Mouse (Mus musculus) kidney, adult 2 months (tissue): ENCODE results near the gene Clpp. TPM values are rescaled to one million over a fixed set of nuclear protein-coding genes. Genes with fewer than 3 reads are reported as not detected.

Experiments
- DNase-seq: peaks from one replicate; pipeline ENCODE4 v3.0.0; 2021
- H3K27ac ChIP-seq: fragments of 200-500 bp; 2 replicates; pipeline ENCODE4 v1.5.1; 2012; ENCODE audit warnings: low read depth, low read length, control low read depth, inconsistent platforms; ENCODE audit not compliant: insufficient read depth
- H3K27me3 ChIP-seq: fragments of 200-500 bp; replicated peaks from 2 replicates; pipeline ENCODE4 v1.6.1; 2012; ENCODE audit warnings: mild to moderate bottlenecking, moderate library complexity, low read length, inconsistent platforms; ENCODE audit not compliant: control insufficient read depth, insufficient read depth
- H3K36me3 ChIP-seq: fragments of 200-500 bp; 2 replicates; pipeline ENCODE4 v1.6.1; 2012; ENCODE audit warnings: mild to moderate bottlenecking, moderate library complexity, low read length, inconsistent platforms; ENCODE audit not compliant: control insufficient read depth, insufficient read depth
- H3K4me1 ChIP-seq: fragments of 200-500 bp; 2 replicates; pipeline ENCODE4 v1.6.1; 2011; ENCODE audit warnings: low read length; ENCODE audit not compliant: control insufficient read depth, insufficient read depth
- H3K4me3 ChIP-seq: fragments of 200-500 bp; 2 replicates; pipeline ENCODE4 v1.5.1; 2011; ENCODE audit warnings: mild to moderate bottlenecking, low read depth, low read length, control low read depth; ENCODE audit not compliant: insufficient read depth
- CTCF ChIP-seq: fragments of 200-500 bp; conservative IDR thresholded peaks from 2 replicates; pipeline ENCODE4 v1.5.1; 2011; ENCODE audit warnings: low read depth, mild to moderate bottlenecking, control low read depth, low read length, moderate library complexity, mixed read lengths; ENCODE audit not compliant: insufficient read depth, insufficient read length
- POLR2A ChIP-seq: fragments of 200-500 bp; IDR thresholded peaks from one replicate; pipeline ENCODE4 v1.6.1; 2011; ENCODE audit warnings: low read depth, low read length, control low read depth
- WGBS: fragments of 180-500 bp; shearing (Covaris S2); methylation state at CpG from one replicate; pipeline ENCODE4 v1.1.7; 2018; 5-methylcytosine and 5-hydroxymethylcytosine counted together
- polyA plus RNA-seq: library from polyadenylated mRNA; depleted of rRNA; stranded (reverse); fragments of >200 nt; gene quantifications from 2 replicates; pipeline ENCODE4 v1.2.3, GENCODE M21; 2012

Clpp gene
- polyA plus RNA-seq, 1 experiment, result 245 TPM

DNA sequence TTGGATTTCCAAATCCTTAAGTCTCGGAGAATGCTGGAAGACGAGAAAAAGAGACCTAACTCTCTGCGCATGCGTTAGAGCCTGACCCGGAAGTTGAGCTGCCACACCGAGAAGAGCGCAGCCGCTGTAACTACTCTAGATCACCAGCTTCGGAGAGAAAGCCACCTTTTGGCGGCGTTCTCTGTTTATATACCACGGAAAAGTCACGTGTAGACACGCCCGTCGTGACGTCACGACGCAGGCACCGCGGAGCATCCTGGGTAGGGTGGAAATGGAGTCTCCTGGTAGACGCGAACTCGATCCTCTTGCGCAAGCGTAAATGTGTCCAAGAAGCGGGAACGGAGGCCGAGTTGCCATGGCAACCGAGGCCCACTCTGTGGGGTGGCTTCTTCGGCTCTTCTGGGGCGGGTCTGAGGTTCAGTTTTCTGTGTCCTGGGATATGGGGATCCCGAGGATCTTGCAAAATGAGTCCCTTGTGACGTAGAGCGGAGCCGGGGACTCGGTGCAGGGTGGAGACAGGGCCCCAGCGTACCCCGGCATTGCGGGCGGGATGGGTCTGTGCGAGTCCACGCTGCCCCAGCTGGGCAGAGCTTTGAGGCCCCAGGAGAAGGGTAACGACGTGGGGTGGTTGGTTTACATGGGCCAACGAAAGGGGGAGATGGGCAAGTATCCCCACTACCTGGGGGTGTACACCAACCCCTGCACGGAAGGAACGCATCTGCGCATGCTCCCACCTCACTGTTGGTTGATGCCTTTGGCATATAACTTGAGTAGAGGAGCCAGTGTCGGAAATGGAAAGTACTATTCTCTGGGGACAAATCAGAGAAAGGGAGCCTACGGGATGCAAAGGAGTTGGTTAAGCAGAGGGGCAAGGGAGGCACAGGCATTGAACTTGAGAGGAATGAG, 21.4 kb downstream of the Clpp start, which contains the start of the genes Gtf2f1 and Gm17949:
Gene Gtf2f1 (minus strand): TSS at position 53 of the 906 bp plus-strand sequence.
Gene Gm17949 (plus strand): TSS at position 234 of the 906 bp plus-strand sequence.
- Histone ChIP-seq H3K27ac (peak within 1 kb of the TSS; percentile 66), H3K4me1 (peaks cover 8% of the 10 kb centered on the region; the same call in 1 of the 2 replicates), H3K27me3 (no peaks in the 10 kb centered on the region), H3K4me3 (peak within 1 kb of the TSS; percentile 88), H3K36me3 (no peaks in the 10 kb centered on the region)
- TF ChIP-seq CTCF, result 0 out of 2 replicates have a peak, but pooled peaks have one; percentile 11
- TF ChIP-seq POLR2A, result peak; percentile 98
- DNase-seq, result peak; percentile 97
- WGBS, result under 1% methylated on average over 51 of the region's 51 CpGs

DNA sequence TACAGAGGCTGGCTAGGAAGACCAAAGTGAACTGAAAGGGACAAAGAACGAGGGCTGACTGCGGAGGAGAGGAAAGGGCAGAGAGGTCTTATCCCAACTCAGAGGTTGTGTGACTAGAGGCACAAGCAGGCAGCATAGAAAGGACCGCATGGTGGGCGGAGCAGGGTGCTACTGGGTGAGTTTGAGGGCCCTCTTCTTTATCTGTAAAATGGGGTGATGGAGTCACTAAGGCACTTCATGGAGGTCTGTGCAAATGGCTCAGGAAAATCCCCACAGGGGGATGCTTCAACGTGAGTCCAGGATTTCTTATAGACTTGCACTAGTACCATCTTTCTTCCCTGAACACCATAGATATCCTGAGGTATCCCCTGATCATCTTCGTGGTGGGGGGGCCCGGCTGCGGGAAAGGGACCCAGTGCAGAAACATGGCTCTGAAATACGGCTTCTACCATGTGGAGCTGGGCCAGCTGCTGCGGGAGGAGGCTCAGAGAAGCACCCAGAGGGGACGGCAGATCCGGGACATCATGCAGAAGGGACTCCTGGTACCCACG, 22.2 kb downstream of the Clpp start:
- Histone ChIP-seq H3K27me3 (no peaks in the 10 kb centered on the region), H3K27ac (no peak overlapping the region; the same call in 1 of the 2 replicates), H3K36me3 (no peaks in the 10 kb centered on the region), H3K4me1 (peaks cover 8% of the 10 kb centered on the region; the same call in 1 of the 2 replicates), H3K4me3 (peak overlapping the region; percentile 69; the same call in 1 of the 2 replicates)
- TF ChIP-seq CTCF, result no peak
- TF ChIP-seq POLR2A, result no peak
- DNase-seq, result no peak
- WGBS, result 58% methylated on average over 13 of the region's 13 CpGs

DNA sequence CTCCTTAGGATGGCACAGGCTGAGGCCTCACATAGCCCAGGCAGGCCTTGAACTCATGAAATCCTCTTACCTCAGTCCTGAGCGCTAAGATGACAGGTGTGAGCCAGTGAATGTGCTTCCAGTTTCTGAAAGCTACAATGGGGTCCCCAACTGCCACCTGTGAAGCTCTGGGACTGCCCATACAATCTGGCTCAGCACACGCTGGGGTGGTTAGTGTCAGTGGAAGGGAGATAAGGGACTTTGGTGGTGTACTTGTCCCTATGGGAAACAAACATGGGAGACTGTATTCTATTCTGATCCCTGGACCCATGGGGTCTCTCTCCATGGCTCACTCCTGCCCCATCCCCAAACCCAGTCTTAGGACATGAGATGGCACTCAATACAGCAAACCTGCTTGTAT, 29.6 kb downstream of the Clpp start:
- WGBS, result 97% methylated on average over 2 of the region's 2 CpGs
- Histone ChIP-seq H3K27ac (no peak overlapping the region), H3K36me3 (peaks cover 4% of the 10 kb centered on the region), H3K27me3 (no peaks in the 10 kb centered on the region), H3K4me3 (no peak overlapping the region), H3K4me1 (no peaks in the 10 kb centered on the region)
- DNase-seq, result no peak
- TF ChIP-seq POLR2A, result no peak
- no peak for TF ChIP-seq CTCF

- Histone ChIP-seq H3K27ac (no peak overlapping the region), H3K4me3 (no peak overlapping the region), H3K27me3 (no peaks in the 10 kb centered on the region), H3K4me1 (no peaks in the 10 kb centered on the region), H3K36me3 (peaks cover 6% of the 10 kb centered on the region)
- DNase-seq, result no peak
- TF ChIP-seq CTCF, result no peak
- TF ChIP-seq POLR2A, result no peak
- 92% methylated on average over 5 of the region's 5 CpGs for WGBS
Observed at GRCm38 (mm10) chr17:57020960-57021359, 30.9 kb downstream of the Clpp start.

GRCm38 (mm10) chr17:57027471-57027870, 37.4 kb downstream of the Clpp start:
- Histone ChIP-seq H3K27ac (no peak overlapping the region), H3K4me3 (no peak overlapping the region), H3K4me1 (peaks cover 10% of the 10 kb centered on the region; the same call in 1 of the 2 replicates), H3K27me3 (no peaks in the 10 kb centered on the region), H3K36me3 (peaks cover 6% of the 10 kb centered on the region)
- no peak for TF ChIP-seq CTCF
- no peak for TF ChIP-seq POLR2A
- DNase-seq, result no peak
- 81% methylated on average over 4 of the region's 4 CpGs for WGBS

GRCm38 (mm10) chr17:57029691-57030090, 39.6 kb downstream of the Clpp start:
- peak; percentile 49 for DNase-seq
- 12% methylated on average over 8 of the region's 8 CpGs for WGBS
- no peak overlapping the region for H3K4me3 ChIP-seq
- no peak overlapping the region for H3K27ac ChIP-seq
- no peaks in the 10 kb centered on the region for H3K27me3 ChIP-seq
- TF ChIP-seq POLR2A, result no peak
- TF ChIP-seq CTCF, result no peak
- peaks cover 10% of the 10 kb centered on the region; the same call in 1 of the 2 replicates for H3K4me1 ChIP-seq
- H3K36me3 ChIP-seq, result peaks cover 1% of the 10 kb centered on the region; the same call in 1 of the 2 replicates
